Mouse (Mus musculus) limb, embryonic 11.5 days (tissue): ENCODE results near the gene Ssxb5. TPM values are rescaled to one million over a fixed set of nuclear protein-coding genes. Genes with fewer than 3 reads are reported as not detected.
"Not testable (repeated sequence)": the region's sequence is repeated elsewhere in the genome, so short reads cannot be mapped to it uniquely, and the experiment has no call there.

Source experiments
- ATAC-seq: fragments of 200-750 bp; cut with Nextera tagmentation; 2 replicates; pipeline ENCODE4 v1.8.0; 2017; ENCODE audit warnings: low read depth; ENCODE audit not compliant: insufficient number of reproducible peaks, low FRiP score, low TSS enrichment
- DNase-seq: peaks from one replicate; pipeline ENCODE4 v3.0.0-alpha.2; 2015; ENCODE audit warnings: low spot score
- H3K27ac ChIP-seq: fragments of 300-500 bp; sonication (generic); replicated peaks from 2 replicates; pipeline ENCODE4 v1.5.1; 2014; ENCODE audit warnings: low read depth, mild to moderate bottlenecking, low read length
- H3K27me3 ChIP-seq: fragments of 300-500 bp; sonication (generic); 2 replicates; pipeline ENCODE4 v1.6.1; 2014; ENCODE audit warnings: mild to moderate bottlenecking, low read length, mixed read lengths; ENCODE audit not compliant: control insufficient read depth, insufficient read depth
- H3K36me3 ChIP-seq: fragments of 300-500 bp; sonication (generic); 2 replicates; pipeline ENCODE4 v1.6.1; 2014; ENCODE audit warnings: mild to moderate bottlenecking, low read length, moderate library complexity, mixed read lengths; ENCODE audit not compliant: control insufficient read depth, insufficient read depth
- H3K4me1 ChIP-seq: fragments of 300-500 bp; sonication (generic); 2 replicates; pipeline ENCODE4 v1.6.1; 2014; ENCODE audit warnings: low read length, mixed read lengths; ENCODE audit not compliant: control insufficient read depth, insufficient read depth
- H3K4me2 ChIP-seq: fragments of 300-500 bp; sonication (generic); 2 replicates; pipeline ENCODE4 v1.6.1; 2014; ENCODE audit warnings: low read depth, mild to moderate bottlenecking, moderate library complexity; ENCODE audit not compliant: severe bottlenecking
- H3K4me3 ChIP-seq: fragments of 300-500 bp; sonication (generic); 2 replicates; pipeline ENCODE4 v1.5.1; 2014; ENCODE audit warnings: low read depth, low read length
- H3K9ac ChIP-seq: fragments of 300-500 bp; sonication (generic); 2 replicates; pipeline ENCODE4 v1.6.1; 2014; ENCODE audit warnings: mild to moderate bottlenecking, low read length
- H3K9me3 ChIP-seq: fragments of 300-500 bp; sonication (generic); 2 replicates; pipeline ENCODE4 v1.6.1; 2016; ENCODE audit warnings: low read length; ENCODE audit not compliant: control insufficient read depth
- WGBS: fragments of 180-500 bp; shearing (Covaris S2); extraction: QIAGEN DNeasy Blood & Tissue Kit; methylation state at CpG from one replicate; pipeline ENCODE4 v1.1.7; 2014; 5-methylcytosine and 5-hydroxymethylcytosine counted together
- polyA plus RNA-seq: library from polyadenylated mRNA; unstranded; fragments of >200 nt; fragmentation: Nextera tagmentation; extraction: Ambion mirVana; gene quantifications from 2 replicates; pipeline ENCODE4 v1.2.1, GENCODE M21; 2014

The Ssxb5 gene
- not detected in 2 replicates for polyA plus RNA-seq

DNA sequence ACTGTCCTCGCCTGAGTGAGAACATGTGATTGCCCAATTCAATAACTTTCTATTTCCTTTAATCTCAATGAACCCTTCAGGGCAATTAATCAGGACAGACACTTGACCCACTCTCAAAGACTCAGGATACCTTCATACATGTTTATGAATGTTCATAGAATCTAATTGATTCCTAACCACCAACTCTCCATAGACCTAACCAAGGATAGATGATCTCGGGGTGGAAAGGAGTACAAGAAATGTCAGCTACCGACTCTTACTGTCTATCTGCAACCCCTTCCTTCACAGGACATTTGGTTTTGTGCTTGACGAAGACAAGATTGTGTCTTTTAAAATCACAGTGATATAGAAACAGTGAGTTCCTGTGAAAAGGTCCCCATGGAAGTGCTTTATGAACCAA, at the start of gene Ssxb5:
TSS of gene Ssxb5 (plus strand) at position 301 of the 400 bp plus-strand sequence.
- not testable (repeated sequence) for H3K4me1 ChIP-seq, H3K27me3 ChIP-seq, H3K4me3 ChIP-seq, H3K27ac ChIP-seq, H3K4me2 ChIP-seq, H3K36me3 ChIP-seq, H3K9ac ChIP-seq, DNase-seq, H3K9me3 ChIP-seq, ATAC-seq
- 83% methylated on average over 4 of the region's 4 CpGs for WGBS

DNA sequence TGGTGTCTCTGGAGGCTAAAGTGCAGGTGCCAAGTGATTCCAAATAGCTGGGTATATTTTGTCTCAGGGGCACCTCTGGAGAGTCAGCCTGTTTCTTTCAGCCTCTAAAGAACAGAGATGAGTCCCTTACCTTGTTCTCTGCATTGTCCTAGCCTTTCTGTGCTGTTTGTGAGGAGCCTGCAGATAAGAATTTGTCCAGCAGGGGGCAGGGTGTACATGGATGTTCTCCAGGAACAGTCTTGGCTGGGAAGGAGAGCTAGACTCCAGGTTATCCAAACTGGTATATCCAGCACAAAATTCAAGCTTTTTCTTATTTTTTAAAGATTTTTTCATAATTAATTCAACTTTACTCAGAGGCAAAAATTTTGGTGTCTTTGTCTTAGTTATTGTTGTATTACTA, 28.6 kb downstream of the Ssxb5 start:
- ATAC-seq, result no peak
- no peaks in the 10 kb centered on the region for H3K4me1 ChIP-seq
- no peak overlapping the region for H3K4me2 ChIP-seq
- no peaks in the 10 kb centered on the region for H3K9me3 ChIP-seq
- no peaks in the 10 kb centered on the region for H3K36me3 ChIP-seq
- no peak overlapping the region for H3K4me3 ChIP-seq
- no peak overlapping the region for H3K27ac ChIP-seq
- H3K9ac ChIP-seq, result no peak overlapping the region
- peak; percentile 62 for DNase-seq
- H3K27me3 ChIP-seq, result no peaks in the 10 kb centered on the region

DNA sequence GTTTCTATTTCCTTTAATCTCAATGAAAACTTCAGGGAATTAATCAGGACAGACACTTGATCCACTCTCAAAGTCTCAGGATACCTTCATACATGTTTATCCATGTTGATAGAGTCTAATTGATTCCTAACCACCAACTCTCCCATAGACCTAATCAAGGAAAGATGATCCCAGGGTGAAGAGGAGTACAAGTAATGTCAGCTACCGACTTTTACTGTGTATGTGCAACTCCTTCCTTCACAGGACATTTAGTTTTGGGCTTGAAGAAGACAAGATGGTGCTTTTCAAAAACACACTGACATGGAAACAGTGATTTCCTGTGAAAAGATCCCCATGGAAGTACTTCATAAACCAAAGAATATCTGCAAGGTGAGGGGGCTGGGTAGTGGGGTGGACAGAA, 40.2 kb downstream of the Ssxb5 start, which contains the start of gene Gm6592:
TSS of gene Gm6592 (plus strand) at position 301 of the 400 bp plus-strand sequence.
- Histone ChIP-seq H3K9ac (no peak within 1 kb of the TSS), H3K9me3 (no peaks in the 10 kb centered on the region; the same call in 1 of the 2 replicates), H3K27me3 (no peaks in the 10 kb centered on the region), H3K27ac (no peak within 1 kb of the TSS), H3K36me3 (no peaks in the 10 kb centered on the region), H3K4me3 (no peak within 1 kb of the TSS), H3K4me2 (no peak within 1 kb of the TSS), H3K4me1 (no peaks in the 10 kb centered on the region)
- DNase-seq, result no peak
- ATAC-seq, result no peak
- WGBS, result 81% methylated on average over 1 of the region's 1 CpGs

DNA sequence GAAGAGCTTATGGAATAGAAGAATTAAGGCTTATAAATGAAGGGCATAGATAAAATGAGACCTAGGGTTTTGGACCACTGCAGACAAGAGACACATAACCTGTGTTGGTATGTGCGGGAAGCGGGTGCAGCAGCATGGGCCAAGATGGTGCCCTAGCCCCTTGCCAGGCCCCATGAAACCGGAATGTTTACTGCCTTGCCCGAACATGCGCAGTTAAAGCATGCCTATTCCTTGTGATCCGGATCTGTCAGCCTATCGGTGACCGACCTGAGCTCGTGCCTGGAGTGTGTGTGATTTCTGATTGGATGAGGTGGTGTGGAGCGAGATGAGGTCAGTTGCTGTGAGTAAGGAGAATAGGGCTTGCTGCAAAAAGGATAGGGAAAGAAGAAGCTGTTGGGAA, 49.0 kb downstream of the Ssxb5 start:
- no peak for DNase-seq
- no peak for ATAC-seq
- 91% methylated on average over 10 of the region's 10 CpGs for WGBS

More for the DNA sequence above, 49.0 kb downstream of the Ssxb5 start:
- H3K4me2 ChIP-seq, result no peak overlapping the region
- no peaks in the 10 kb centered on the region for H3K36me3 ChIP-seq
- no peak overlapping the region for H3K9ac ChIP-seq
- no peaks in the 10 kb centered on the region for H3K4me1 ChIP-seq
- no peak overlapping the region for H3K4me3 ChIP-seq
- H3K9me3 ChIP-seq, result no peaks in the 10 kb centered on the region
- H3K27ac ChIP-seq, result no peak overlapping the region
- no peaks in the 10 kb centered on the region for H3K27me3 ChIP-seq

Other genes with a start within 250 kb of the Ssxb5 start
- gene Ssxb3, start 211.9 kb upstream of the Ssxb5 start, polyA plus RNA-seq, result not detected in 2 replicates
- gene Ssxb8, start 112.8 kb upstream of the Ssxb5 start, polyA plus RNA-seq, result not detected in 2 replicates
- gene Ssx9, start 55.3 kb upstream of the Ssxb5 start, polyA plus RNA-seq, result not detected in 2 replicates
- gene Gm6592, start 40.3 kb downstream of the Ssxb5 start, polyA plus RNA-seq, result not detected in 2 replicates
- not detected in 2 replicates for gene Gm5751, start 70.6 kb downstream of the Ssxb5 start, polyA plus RNA-seq
- 6.5 and 8.1 TPM in 2 replicates for gene B630019K06Rik, start 88.7 kb downstream of the Ssxb5 start, polyA plus RNA-seq
- gene Fthl17b, start 159.3 kb downstream of the Ssxb5 start, polyA plus RNA-seq, result not detected in 2 replicates
- not detected in 2 replicates for gene Fthl17c, start 172.9 kb downstream of the Ssxb5 start, polyA plus RNA-seq
- not detected in 2 replicates for gene Fthl17d, start 183.1 kb downstream of the Ssxb5 start, polyA plus RNA-seq
- gene Fthl17e, start 229.8 kb downstream of the Ssxb5 start, polyA plus RNA-seq, result not detected in 2 replicates